Mouse (Mus musculus): Measurements from ENCODE around the gene Ythdf2. TPM values are rescaled to one million over a fixed set of nuclear protein-coding genes. Genes with fewer than 3 reads are reported as not detected.

The Ythdf2 gene
- polyA plus RNA-seq, 1 experiment from 2014 or later = 38.3 TPM

GRCm38 (mm10) chr4:132253622-132254021 lies 41.5 kb upstream of the Ythdf2 start:
- no peak overlapping the region for H3K4me3 ChIP-seq (ENCODE audit: low read depth, low read length)
- WGBS = 53% methylated on average over 2 of the region's 2 CpGs
- peaks cover 29% of the 10 kb centered on the region for H3K36me3 ChIP-seq (ENCODE audit: control insufficient read depth, insufficient read depth)
- no peak for TF ChIP-seq CTCF (IDR thresholded peaks at IDR 0.05; ENCODE audit: low read depth)
- no peak overlapping the region for H3K27ac ChIP-seq (ENCODE audit: low read depth, low read length)
- no peak for ATAC-seq
- H3K27me3 ChIP-seq (replicated peaks; ENCODE audit: control insufficient read depth, insufficient read depth, low read length) = no peaks in the 10 kb centered on the region
- H3K9me3 ChIP-seq (ENCODE audit: control insufficient read depth) = no peaks in the 10 kb centered on the region
- no peaks in the 10 kb centered on the region for H3K4me1 ChIP-seq (replicated peaks; ENCODE audit: control insufficient read depth, insufficient read depth, low read length)
- no peak overlapping the region for H3K9ac ChIP-seq (ENCODE audit: low read depth, low read length)
- no peak overlapping the region for H3K4me2 ChIP-seq (replicated peaks; ENCODE audit: low read depth)

DNA sequence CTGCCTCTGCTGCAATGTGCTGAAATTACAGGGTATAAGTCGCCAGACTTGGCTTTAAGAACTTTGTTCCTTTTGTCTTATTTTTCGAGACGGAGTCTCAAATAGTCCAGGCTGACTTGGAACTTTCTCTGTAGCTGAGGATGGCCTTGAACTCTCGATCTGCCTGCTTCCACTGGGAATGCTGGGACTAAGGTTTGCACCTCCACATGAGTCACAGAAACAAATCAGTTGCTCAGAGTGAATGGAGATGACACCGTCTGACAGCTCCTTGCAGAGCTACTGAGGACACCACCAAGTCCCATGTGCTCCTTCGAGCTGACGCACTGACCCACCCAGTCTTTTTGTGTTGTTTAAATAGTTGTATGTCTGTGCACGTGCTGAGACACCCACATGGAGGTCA lies 41.0 kb upstream of the Ythdf2 start:
- Histone ChIP-seq H3K4me1 (replicated peaks; ENCODE audit: control insufficient read depth, insufficient read depth, low read length) (no peaks in the 10 kb centered on the region), H3K27ac (ENCODE audit: low read depth, low read length) (no peak overlapping the region), H3K36me3 (ENCODE audit: control insufficient read depth, insufficient read depth) (peaks cover 29% of the 10 kb centered on the region), H3K4me2 (replicated peaks; ENCODE audit: low read depth) (no peak overlapping the region), H3K9ac (ENCODE audit: low read depth, low read length) (no peak overlapping the region), H3K4me3 (ENCODE audit: low read depth, low read length) (no peak overlapping the region), H3K9me3 (ENCODE audit: control insufficient read depth) (no peaks in the 10 kb centered on the region), H3K27me3 (replicated peaks; ENCODE audit: control insufficient read depth, insufficient read depth, low read length) (no peaks in the 10 kb centered on the region)
- no peak for ATAC-seq
- no peak for TF ChIP-seq CTCF (IDR thresholded peaks at IDR 0.05; ENCODE audit: low read depth)
- 74% methylated on average over 8 of the region's 8 CpGs for WGBS

DNA sequence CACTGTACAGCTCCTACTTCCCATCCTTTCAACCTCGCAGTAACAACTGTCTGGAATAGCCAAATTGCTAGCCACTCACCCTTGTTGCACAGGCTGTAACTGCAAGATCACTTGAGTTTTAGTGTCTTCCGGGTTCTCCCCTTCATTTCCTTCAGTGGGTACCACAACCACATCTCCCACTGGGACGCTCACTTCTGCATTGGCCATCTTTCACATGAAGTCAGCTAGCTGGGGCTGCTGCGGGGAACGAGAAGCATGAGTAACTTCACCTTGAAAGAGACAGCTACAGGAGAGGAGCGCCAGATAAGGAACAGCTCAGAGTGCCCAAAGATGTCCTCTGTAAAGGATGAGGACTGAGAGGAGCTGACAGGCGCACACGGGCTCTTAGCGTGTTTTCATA lies 39.5 kb upstream of the Ythdf2 start:
- TF ChIP-seq CTCF (IDR thresholded peaks at IDR 0.05; ENCODE audit: low read depth) = no peak
- Histone ChIP-seq H3K4me1 (replicated peaks; ENCODE audit: control insufficient read depth, insufficient read depth, low read length) (no peaks in the 10 kb centered on the region), H3K27me3 (replicated peaks; ENCODE audit: control insufficient read depth, insufficient read depth, low read length) (no peaks in the 10 kb centered on the region), H3K4me2 (replicated peaks; ENCODE audit: low read depth) (no peak overlapping the region), H3K9ac (ENCODE audit: low read depth, low read length) (no peak overlapping the region), H3K36me3 (ENCODE audit: control insufficient read depth, insufficient read depth) (peaks cover 30% of the 10 kb centered on the region), H3K9me3 (ENCODE audit: control insufficient read depth) (no peaks in the 10 kb centered on the region), H3K4me3 (ENCODE audit: low read depth, low read length) (no peak overlapping the region), H3K27ac (ENCODE audit: low read depth, low read length) (no peak overlapping the region)
- WGBS = 92% methylated on average over 9 of the region's 9 CpGs
- no peak for ATAC-seq

DNA sequence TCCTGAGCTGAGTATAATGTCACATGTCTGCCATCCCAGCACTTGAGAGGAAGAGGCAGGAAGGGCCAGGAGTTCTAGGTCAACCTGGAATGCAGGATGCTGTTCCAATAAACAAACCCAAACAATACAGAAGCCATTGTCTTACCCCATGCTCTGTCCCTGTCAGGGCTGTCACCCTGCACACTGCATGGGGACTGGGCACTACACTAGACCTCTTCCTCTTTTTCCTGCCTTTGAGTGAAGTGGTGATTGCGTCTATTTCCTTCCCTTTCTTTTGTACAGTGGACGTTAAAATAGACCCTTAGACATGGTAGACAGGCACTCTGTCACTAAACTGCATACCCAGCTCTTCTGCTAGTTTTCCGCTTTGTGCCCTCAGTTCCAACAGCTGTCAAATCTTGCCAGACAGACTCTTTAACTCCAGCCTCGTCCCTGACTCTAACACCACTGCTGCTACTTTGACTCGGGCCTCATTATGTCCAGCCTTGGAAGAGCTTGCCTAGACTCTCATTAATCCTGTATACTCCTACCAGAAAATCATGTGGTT lies 35.4 kb upstream of the Ythdf2 start:
- Histone ChIP-seq H3K27me3 (replicated peaks; ENCODE audit: control insufficient read depth, insufficient read depth, low read length) (no peaks in the 10 kb centered on the region), H3K36me3 (ENCODE audit: control insufficient read depth, insufficient read depth) (peaks cover 44% of the 10 kb centered on the region), H3K9ac (ENCODE audit: low read depth, low read length) (no peak overlapping the region), H3K4me2 (replicated peaks; ENCODE audit: low read depth) (no peak overlapping the region), H3K4me1 (replicated peaks; ENCODE audit: control insufficient read depth, insufficient read depth, low read length) (no peaks in the 10 kb centered on the region), H3K4me3 (ENCODE audit: low read depth, low read length) (no peak overlapping the region), H3K9me3 (ENCODE audit: control insufficient read depth) (no peaks in the 10 kb centered on the region), H3K27ac (ENCODE audit: low read depth, low read length) (peak overlapping the region; percentile 28; the same call in 1 of the 2 replicates)
- no peak for ATAC-seq
- 82% methylated on average over 5 of the region's 5 CpGs for WGBS
- TF ChIP-seq CTCF (IDR thresholded peaks at IDR 0.05; ENCODE audit: low read depth) = no peak

DNA sequence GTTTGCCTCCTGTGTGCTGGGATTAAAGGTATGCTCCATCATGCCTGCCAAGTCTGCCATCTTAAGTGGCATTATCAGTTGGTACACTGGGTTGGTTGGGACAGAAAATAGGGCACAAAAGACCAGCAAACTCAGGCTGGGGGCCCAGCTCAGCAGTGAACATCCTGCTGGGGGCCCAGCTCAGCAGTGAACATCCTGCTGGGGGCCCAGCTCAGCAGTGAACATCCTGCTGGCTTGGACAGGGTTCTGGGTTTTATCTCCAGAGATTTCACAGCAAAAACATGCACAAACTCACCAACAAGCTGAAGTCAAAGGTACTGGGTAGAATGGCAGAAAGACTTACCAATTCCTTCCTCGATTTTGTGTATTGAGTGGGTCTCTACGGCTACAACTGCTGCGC lies 33.5 kb upstream of the Ythdf2 start:
- ATAC-seq = no peak
- no peaks in the 10 kb centered on the region for H3K4me1 ChIP-seq (replicated peaks; ENCODE audit: control insufficient read depth, insufficient read depth, low read length)
- H3K4me3 ChIP-seq (ENCODE audit: low read depth, low read length) = no peak overlapping the region
- H3K9me3 ChIP-seq (ENCODE audit: control insufficient read depth) = no peaks in the 10 kb centered on the region
- H3K4me2 ChIP-seq (replicated peaks; ENCODE audit: low read depth) = no peak overlapping the region
- TF ChIP-seq CTCF (IDR thresholded peaks at IDR 0.05; ENCODE audit: low read depth) = no peak
- H3K27me3 ChIP-seq (replicated peaks; ENCODE audit: control insufficient read depth, insufficient read depth, low read length) = no peaks in the 10 kb centered on the region
- peaks cover 57% of the 10 kb centered on the region for H3K36me3 ChIP-seq (ENCODE audit: control insufficient read depth, insufficient read depth)
- WGBS = 91% methylated on average over 3 of the region's 3 CpGs
- H3K9ac ChIP-seq (ENCODE audit: low read depth, low read length) = no peak overlapping the region
- H3K27ac ChIP-seq (ENCODE audit: low read depth, low read length) = no peak overlapping the region

DNA sequence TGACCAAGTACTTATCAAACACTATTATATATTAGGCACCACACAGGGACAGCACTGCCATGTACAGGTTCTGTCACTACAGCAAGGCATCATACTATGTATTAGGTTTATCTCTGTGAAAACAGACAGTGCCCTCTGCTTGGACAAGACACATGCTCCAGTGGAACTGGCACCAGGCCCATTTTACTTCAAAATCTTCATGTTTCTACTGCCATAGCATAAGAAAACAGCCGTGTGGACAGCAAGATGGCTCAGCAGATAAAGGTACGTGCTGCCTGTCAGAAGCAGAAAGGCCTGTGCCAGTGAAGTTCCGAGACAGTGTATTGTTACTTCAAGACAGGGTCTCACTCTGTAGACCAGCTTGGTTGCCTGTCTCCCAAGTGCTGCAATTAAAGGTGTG lies 29.1 kb upstream of the Ythdf2 start:
- 86% methylated on average over 3 of the region's 3 CpGs for WGBS
- H3K27me3 ChIP-seq (replicated peaks; ENCODE audit: control insufficient read depth, insufficient read depth, low read length) = no peaks in the 10 kb centered on the region
- H3K4me2 ChIP-seq (replicated peaks; ENCODE audit: low read depth) = no peak overlapping the region
- peaks cover 59% of the 10 kb centered on the region for H3K36me3 ChIP-seq (ENCODE audit: control insufficient read depth, insufficient read depth)
- H3K9ac ChIP-seq (ENCODE audit: low read depth, low read length) = no peak overlapping the region
- no peaks in the 10 kb centered on the region for H3K9me3 ChIP-seq (ENCODE audit: control insufficient read depth)
- no peaks in the 10 kb centered on the region for H3K4me1 ChIP-seq (replicated peaks; ENCODE audit: control insufficient read depth, insufficient read depth, low read length)
- H3K27ac ChIP-seq (ENCODE audit: low read depth, low read length) = no peak overlapping the region
- no peak for ATAC-seq
- TF ChIP-seq CTCF (IDR thresholded peaks at IDR 0.05; ENCODE audit: low read depth) = no peak
- no peak overlapping the region for H3K4me3 ChIP-seq (ENCODE audit: low read depth, low read length)

- no peak for TF ChIP-seq CTCF (IDR thresholded peaks at IDR 0.05; ENCODE audit: low read depth)
- Histone ChIP-seq H3K4me2 (replicated peaks; ENCODE audit: low read depth) (no peak overlapping the region), H3K9ac (ENCODE audit: low read depth, low read length) (no peak overlapping the region), H3K9me3 (ENCODE audit: control insufficient read depth) (no peaks in the 10 kb centered on the region), H3K27ac (ENCODE audit: low read depth, low read length) (no peak overlapping the region), H3K4me1 (replicated peaks; ENCODE audit: control insufficient read depth, insufficient read depth, low read length) (no peaks in the 10 kb centered on the region), H3K27me3 (replicated peaks; ENCODE audit: control insufficient read depth, insufficient read depth, low read length) (no peaks in the 10 kb centered on the region), H3K4me3 (ENCODE audit: low read depth, low read length) (no peak overlapping the region), H3K36me3 (ENCODE audit: control insufficient read depth, insufficient read depth) (peaks cover 54% of the 10 kb centered on the region)
- ATAC-seq = no peak
- 94% methylated on average over 3 of the region's 3 CpGs for WGBS
Observed at GRCm38 (mm10) chr4:132240367-132240766, 28.3 kb upstream of the Ythdf2 start.

Data from intestine, postnatal 0 days (tissue).